Mouse (Mus musculus): ENCODE measurements around the gene Hprt. TPM values are rescaled to one million over a fixed set of nuclear protein-coding genes. Genes with fewer than 3 reads are reported as not detected.

Gene Hprt
- total RNA-seq, 4 experiments from 2014 or later: 144 to 173 (median 169) TPM

- no peak for DNase-seq (ENCODE audit: low spot score in 2 of 2)
Measured at GRCm38 (mm10) chrX:53040138-53040537, 52.2 kb downstream of the Hprt start.

DNA sequence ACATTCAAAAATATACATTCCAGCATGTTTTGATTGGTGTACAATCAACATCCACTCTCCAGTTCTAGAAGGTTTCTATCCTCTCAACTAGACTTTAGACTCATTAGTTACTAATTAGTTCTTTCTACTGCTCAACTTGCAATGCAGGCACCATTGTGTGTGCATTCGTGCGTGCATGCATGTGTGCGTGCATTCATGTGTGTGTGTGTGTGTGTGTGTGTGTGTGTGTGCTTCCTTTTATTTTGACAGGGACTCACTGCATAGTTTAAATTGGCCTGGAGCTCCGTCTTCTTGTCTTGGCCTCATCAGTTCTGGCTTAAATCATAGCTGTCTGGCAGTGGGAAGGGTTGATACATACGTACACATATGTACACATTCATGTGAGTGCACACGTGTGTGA, 53.1 kb downstream of the Hprt start:
- DNase-seq (ENCODE audit: low spot score in 2 of 2): no peak

GRCm38 (mm10) chrX:53045187-53045903, 57.4 kb downstream of the Hprt start:
- DNase-seq (ENCODE audit: low spot score in 2 of 2): no peak

GRCm38 (mm10) chrX:53046033-53046432, 58.1 kb downstream of the Hprt start:
- DNase-seq (ENCODE audit: low spot score in 2 of 2): no peak

DNA sequence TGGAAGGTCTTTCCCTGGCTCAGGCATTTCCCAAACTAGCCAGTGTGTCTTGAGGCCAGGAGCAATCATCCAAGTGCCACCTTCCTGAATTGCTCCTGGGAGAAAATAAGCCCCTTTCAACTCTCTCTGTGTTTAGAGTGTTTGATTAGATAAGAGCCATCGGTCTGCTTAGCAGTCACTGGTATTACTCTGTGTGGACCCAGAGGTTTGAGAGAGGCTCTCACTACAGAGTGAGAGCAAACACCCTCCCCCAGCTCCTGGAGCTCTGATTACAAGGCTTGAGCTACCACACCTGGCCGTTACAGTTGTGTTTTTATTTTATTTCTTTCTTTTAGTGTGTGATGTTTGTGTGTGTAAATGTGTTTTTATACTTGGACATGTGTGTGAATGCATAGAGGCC, 59.0 kb downstream of the Hprt start:
- DNase-seq (ENCODE audit: low spot score in 2 of 2): no peak

GRCm38 (mm10) chrX:53049196-53049595, 61.3 kb downstream of the Hprt start:
- no peak for DNase-seq (ENCODE audit: low spot score in 2 of 2)

GRCm38 (mm10) chrX:53050353-53050752, 62.4 kb downstream of the Hprt start:
- no peak for DNase-seq (ENCODE audit: low spot score in 2 of 2)

DNA sequence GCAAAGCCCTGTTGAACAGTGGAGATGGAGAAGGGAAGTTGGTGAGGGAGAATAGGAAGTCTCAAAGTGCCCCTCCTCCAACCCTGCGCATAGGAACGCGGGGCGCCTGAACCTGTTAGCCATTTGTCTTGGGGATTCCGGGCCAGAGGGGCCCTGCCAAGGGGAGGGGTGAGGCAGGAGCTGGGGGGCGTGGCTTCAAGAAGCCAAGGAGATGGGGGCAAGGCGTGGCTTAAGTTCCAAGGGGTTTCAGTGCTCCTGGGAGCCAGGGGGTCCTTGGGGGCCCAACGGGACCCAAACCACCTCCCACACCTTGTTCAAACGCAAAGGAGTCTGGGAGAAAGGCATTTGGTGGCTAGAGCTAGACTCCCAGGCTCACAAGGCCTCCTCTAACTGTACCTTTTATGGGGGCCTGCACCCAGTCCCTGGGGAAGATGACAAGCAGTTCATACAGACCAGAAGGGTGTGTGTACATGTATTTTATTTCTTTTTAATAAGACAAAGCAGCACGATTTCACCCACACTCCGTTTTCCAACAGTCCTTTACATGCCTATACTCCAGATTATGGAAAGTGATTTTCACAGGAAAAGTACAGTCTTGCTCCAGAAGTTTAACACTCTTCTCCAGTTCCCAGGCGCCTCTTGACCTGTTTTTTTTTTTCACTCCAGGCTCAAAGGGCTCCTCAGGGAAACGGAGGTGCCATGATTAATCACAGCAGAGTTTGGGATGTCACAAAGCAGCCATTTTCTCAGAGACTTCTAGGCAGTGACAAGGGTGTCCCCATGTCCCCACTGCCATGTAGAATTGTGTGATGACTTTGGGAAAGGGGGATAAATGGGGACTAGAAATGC, 64.9 kb downstream of the Hprt start:
- no peak for DNase-seq (ENCODE audit: low spot score in 2 of 2)

GRCm38 (mm10) chrX:53053885-53054284, 65.9 kb downstream of the Hprt start:
- DNase-seq (ENCODE audit: low spot score in 2 of 2): no peak

GRCm38 (mm10) chrX:53055771-53056170, 67.8 kb downstream of the Hprt start:
- no peak for DNase-seq (ENCODE audit: low spot score in 2 of 2)

DNA sequence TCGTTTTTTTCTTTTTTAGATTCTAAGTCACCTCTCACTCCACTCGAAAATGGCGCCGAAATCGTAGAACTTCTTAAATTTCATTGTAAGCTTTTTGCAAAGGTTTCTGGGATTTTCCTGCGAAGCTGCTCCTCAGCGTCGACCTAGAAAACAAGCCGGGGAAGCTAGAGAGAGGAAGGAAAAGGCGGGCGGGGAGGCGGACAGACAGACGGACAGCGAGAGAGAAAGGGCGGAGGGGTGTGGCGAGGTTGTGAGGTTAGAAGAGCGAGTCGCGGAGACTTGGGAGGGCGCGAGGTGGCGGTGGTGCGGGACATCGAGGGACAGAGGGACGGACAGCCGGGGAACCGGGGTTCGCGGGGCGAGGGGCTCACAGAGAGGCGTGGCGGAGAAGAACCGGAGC, 68.7 kb downstream of the Hprt start:
- DNase-seq (ENCODE audit: low spot score in 2 of 2): no peak

DNA sequence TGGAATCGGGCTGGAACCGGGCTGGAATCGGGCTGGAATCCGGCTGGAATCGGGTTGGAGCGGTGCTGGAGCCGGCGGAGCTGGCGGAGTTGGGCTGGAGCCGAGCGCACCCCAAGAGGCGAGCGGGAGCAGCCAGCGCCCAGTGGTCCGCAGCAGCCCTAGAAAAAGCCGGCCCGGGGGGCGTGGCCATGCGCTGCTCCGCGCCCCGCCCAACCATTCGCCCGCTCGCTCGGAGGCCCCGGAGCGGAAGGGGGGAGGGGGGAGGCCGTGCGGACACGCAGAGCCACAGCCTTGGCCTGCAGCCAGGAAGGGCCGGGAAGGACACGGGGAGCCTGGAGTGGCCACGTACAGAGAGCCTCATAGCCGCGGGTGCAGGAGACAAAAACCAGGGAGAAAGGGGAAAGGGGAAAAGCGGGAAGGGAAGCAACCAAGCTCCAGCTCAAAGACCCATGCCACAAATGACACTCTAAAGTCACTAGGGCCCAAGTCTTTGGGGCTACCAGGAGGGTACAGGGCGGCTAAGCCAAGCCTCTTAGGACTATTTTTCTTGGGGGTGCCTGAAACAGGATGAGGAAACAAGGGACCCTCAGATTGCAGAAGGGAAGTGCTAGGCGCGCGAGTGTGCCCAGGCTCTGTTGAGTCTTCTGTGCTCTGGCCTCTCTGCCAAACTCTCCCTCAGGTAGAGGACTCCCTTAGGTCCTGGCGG, 69.3 kb downstream of the Hprt start:
- peak; percentile 6 to 22 for DNase-seq (ENCODE audit: low spot score in 2 of 2)

GRCm38 (mm10) chrX:53057760-53058090, 69.8 kb downstream of the Hprt start:
- no peak for DNase-seq (ENCODE audit: low spot score in 2 of 2)

GRCm38 (mm10) chrX:53058459-53059280, 70.7 kb downstream of the Hprt start:
- DNase-seq (ENCODE audit: low spot score in 2 of 2): no peak

- DNase-seq (ENCODE audit: low spot score in 2 of 2): no peak
Measured at GRCm38 (mm10) chrX:53059426-53060007, 71.6 kb downstream of the Hprt start.

- no peak for DNase-seq (ENCODE audit: low spot score in 2 of 2)
Measured at GRCm38 (mm10) chrX:53064406-53064805, 76.5 kb downstream of the Hprt start.

Small RNA genes within 50 kb of the gene (microRNA-seq; reads per million reads assigned to microRNA genes)
- 603 to 761 reads per million in 2 experiments for gene Mir322
- 132 to 152 reads per million in 2 experiments for gene Mir351
- 0 to 0.66 reads per million in 2 experiments for gene Mir450-1
- 0.21 to 0.22 reads per million in 2 experiments for gene Mir450-2
- 1.3 to 2.9 reads per million in 2 experiments for gene Mir450b
- 7.4 to 12.4 reads per million in 2 experiments for gene Mir503
- 15.4 to 19.4 reads per million in 2 experiments for gene Mir542

Other genes with a start within 250 kb of the Hprt start
- 1 to 10 TPM; 1.7 to 2.3 (median 1.9) TPM for gene Ccdc160, start 196.9 kb upstream of the Hprt start, total RNA-seq (2022)
- 10 to 100 TPM; 20.7 to 24.9 (median 21.3) TPM for gene Phf6, start 75.9 kb upstream of the Hprt start, total RNA-seq (2022)